Mouse (Mus musculus) MEL (cell line): ENCODE results near the gene Hs6st1.

Experiments
- CTCF ChIP-seq, 3 experiments: IDR thresholded peaks in 2 of 3; conservative IDR thresholded peaks in 1 of 3; 2 replicates each; pipeline ENCODE4 v1.5.1; 2011 to 2012; ENCODE audit warnings: low read length in 3 of 3, low read depth in 2 of 3, mild to moderate bottlenecking in 2 of 3, improper control_type of control experiment in 1 of 3, inconsistent platforms in 1 of 3, mixed read lengths in 1 of 3, moderate library complexity in 1 of 3; ENCODE audit not compliant: control insufficient read depth in 1 of 3, insufficient read depth in 1 of 3, poor library complexity in 1 of 3, severe bottlenecking in 1 of 3
- ELF1 ChIP-seq: IDR thresholded peaks from 2 replicates; pipeline ENCODE4 v1.6.1; 2014; ENCODE audit warnings: low read depth, mild to moderate bottlenecking, inconsistent platforms, low read length, improper control_type of control experiment, moderate library complexity
- ETS1 ChIP-seq: IDR thresholded peaks from 2 replicates; pipeline ENCODE4 v1.6.1; 2012; ENCODE audit warnings: low read depth, mild to moderate bottlenecking, inconsistent platforms, low read length, improper control_type of control experiment, moderate library complexity
- GATA1 ChIP-seq: IDR thresholded peaks from 2 replicates; pipeline ENCODE4 v1.6.1; 2011; ENCODE audit warnings: low read depth, low read length, improper control_type of control experiment
- MAZ ChIP-seq: IDR thresholded peaks from 2 replicates; pipeline ENCODE4 v1.6.1; 2012; ENCODE audit warnings: low read depth, mild to moderate bottlenecking, inconsistent platforms, low read length, improper control_type of control experiment
- NELFE ChIP-seq: IDR thresholded peaks from 2 replicates; pipeline ENCODE4 v1.6.1; 2011; ENCODE audit warnings: low read depth, low read length, improper control_type of control experiment
- POLR2A ChIP-seq, 2 experiments: IDR thresholded peaks; 2 replicates each; pipeline ENCODE4 v1.6.1; 2011 to 2012; ENCODE audit warnings: low read length in 2 of 2, mild to moderate bottlenecking in 2 of 2, control low read depth in 1 of 2, improper control_type of control experiment in 1 of 2, low read depth in 1 of 2, moderate library complexity in 1 of 2; ENCODE audit not compliant: control insufficient read depth in 1 of 2, insufficient read depth in 1 of 2, poor library complexity in 1 of 2
- ZMIZ1 ChIP-seq: IDR thresholded peaks from 2 replicates; pipeline ENCODE4 v1.6.1; 2012; ENCODE audit warnings: low read depth, mild to moderate bottlenecking, inconsistent platforms, low read length, improper control_type of control experiment, moderate library complexity

- TF ChIP-seq ELF1 (no peak), CTCF (IDR thresholded peaks at IDR 0.05 in 2 of 3, conservative IDR thresholded peaks at IDR 0.05 in 1 of 3; ENCODE audit: control insufficient read depth in 1 of 3, insufficient read depth in 1 of 3, low read depth in 2 of 3, low read length in 3 of 3, poor library complexity in 1 of 3, severe bottlenecking in 1 of 3) (no peak), ZMIZ1 (no peak), POLR2A (IDR thresholded peaks at IDR 0.05; ENCODE audit: control insufficient read depth in 1 of 2, insufficient read depth in 1 of 2, low read depth in 1 of 2, low read length in 2 of 2, poor library complexity in 1 of 2) (no peak), MAZ (no peak), NELFE (no peak), ETS1 (no peak), GATA1 (no peak)
These were observed 7.5 kb downstream of the Hs6st1 start for GRCm38 (mm10) chr1:36075652-36076051.
